Mouse (Mus musculus) thymus, adult 2 months (tissue): ENCODE data around the gene Lmo4.

Source experiments
- CTCF ChIP-seq: fragments of 200-500 bp; IDR thresholded peaks from 2 replicates; pipeline ENCODE4 v1.5.1; 2012; ENCODE audit warnings: mild to moderate bottlenecking, control low read depth, low read length, moderate library complexity, borderline replicate concordance; ENCODE audit not compliant: control insufficient read depth, poor library complexity, insufficient read depth; ENCODE audit errors: extremely low read depth
- POLR2A ChIP-seq: fragments of 200-500 bp; IDR thresholded peaks from 2 replicates; pipeline ENCODE4 v1.6.1; 2012; ENCODE audit warnings: mild to moderate bottlenecking, low read length, control low read depth, moderate library complexity; ENCODE audit not compliant: control insufficient read depth, poor library complexity, insufficient read depth; ENCODE audit errors: extremely low read depth

DNA sequence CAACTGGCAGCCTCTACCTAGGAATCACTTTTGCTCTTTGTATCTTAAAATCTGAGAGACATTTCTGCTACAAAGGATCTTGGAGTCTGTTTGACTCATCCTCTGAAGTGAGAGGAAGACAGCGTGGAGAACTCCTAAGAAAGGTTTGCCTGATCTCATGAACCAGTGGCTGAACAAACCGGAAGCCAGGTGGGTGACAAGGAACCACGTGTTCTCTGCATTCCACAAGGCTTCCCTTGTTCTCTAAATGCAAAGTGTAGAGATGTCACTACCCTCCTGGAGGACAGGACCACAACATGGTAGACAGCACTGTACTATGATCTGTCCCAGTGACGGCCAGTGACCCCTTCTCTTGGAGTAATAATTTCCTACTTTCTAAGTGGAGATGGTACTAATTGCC is 47.1 kb upstream of the Lmo4 start:
- TF ChIP-seq CTCF (no peak), POLR2A (no peak)
